Mouse (Mus musculus): ENCODE data around the gene Clcn2. TPM values are rescaled to one million over a fixed set of nuclear protein-coding genes. Genes with fewer than 3 reads are reported as not detected.

Clcn2 gene
- total and polyA plus RNA-seq, 3 experiments: 5.4 to 9.4 TPM; not detected in 1

DNA sequence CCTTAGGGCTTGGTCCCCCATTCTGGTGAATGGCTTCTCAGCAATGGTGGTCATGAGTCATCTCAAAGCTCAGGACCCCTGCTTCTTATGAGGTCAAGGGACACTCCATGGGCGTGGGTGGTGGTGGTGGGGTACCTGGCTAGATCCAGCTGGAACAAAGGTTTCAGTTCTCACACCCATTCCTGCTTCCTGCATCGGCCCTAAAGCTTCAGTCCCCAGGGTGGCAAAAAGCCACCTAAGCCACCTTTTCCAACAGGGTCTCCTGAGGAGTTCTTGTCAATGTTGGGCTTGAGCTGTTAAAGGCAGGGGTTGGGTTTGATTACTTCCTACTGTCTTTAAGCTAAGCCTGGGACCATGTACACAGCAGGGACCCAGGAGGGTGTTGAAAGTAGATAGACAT is 2.4 kb downstream of the Clcn2 start:
- peaks cover 0 to 9% of the 10 kb centered on the region in 2 experiments; a peak in 2 of 4 replicates for H3K36me3 ChIP-seq (ENCODE audit: control insufficient read depth in 1 of 2, insufficient read depth in 2 of 2, low read length in 2 of 2)
- no peak for TF ChIP-seq POLR2AphosphoS5 (IDR thresholded peaks at IDR 0.05; ENCODE audit: borderline replicate concordance, low read depth, low read length)
- TF ChIP-seq MXI1 (IDR thresholded peaks at IDR 0.05; ENCODE audit: low read depth, low read length): no peak
- TF ChIP-seq JUND (IDR thresholded peaks at IDR 0.05; ENCODE audit: low read depth, low read length): no peak
- no peak for TF ChIP-seq MAFK (IDR thresholded peaks at IDR 0.05; ENCODE audit: borderline replicate concordance, low read depth, low read length)
- no peak for TF ChIP-seq MAZ (IDR thresholded peaks at IDR 0.05; ENCODE audit: low read depth, low read length)
- no peak for TF ChIP-seq CHD1 (IDR thresholded peaks at IDR 0.05; ENCODE audit: low read depth, low read length)
- TF ChIP-seq E2F4 (IDR thresholded peaks at IDR 0.05; ENCODE audit: borderline replicate concordance, low read depth, low read length): no peak
- no peak for TF ChIP-seq MYC (IDR thresholded peaks at IDR 0.05; ENCODE audit: low read depth, low read length)
- TF ChIP-seq RCOR1 (IDR thresholded peaks at IDR 0.05; ENCODE audit: low read depth, low read length): no peak
- no peak for TF ChIP-seq SIN3A (IDR thresholded peaks at IDR 0.05; ENCODE audit: low read length)
- TF ChIP-seq NRF1 (IDR thresholded peaks at IDR 0.05; ENCODE audit: insufficient read depth, low read depth, low read length, poor library complexity, severe bottlenecking): no peak
- TF ChIP-seq ELF1 (IDR thresholded peaks at IDR 0.05; ENCODE audit: low read depth, low read length): no peak
- TF ChIP-seq CTCF (IDR thresholded peaks at IDR 0.05 in 2 of 3, conservative IDR thresholded peaks at IDR 0.05 in 1 of 3; ENCODE audit: control insufficient read depth in 1 of 3, insufficient read depth in 1 of 3, low read depth in 2 of 3, low read length in 3 of 3, poor library complexity in 1 of 3, severe bottlenecking in 1 of 3): no peak
- TF ChIP-seq KAT2A (conservative IDR thresholded peaks at IDR 0.05; ENCODE audit: low read depth, low read length): no peak
- TF ChIP-seq BHLHE40 (IDR thresholded peaks at IDR 0.05; ENCODE audit: borderline replicate concordance, low read depth, low read length): no peak
- no peak for TF ChIP-seq MAX (IDR thresholded peaks at IDR 0.05; ENCODE audit: low read length)
- no peak for TF ChIP-seq MEF2A (IDR thresholded peaks at IDR 0.05; ENCODE audit: extremely low read depth, insufficient replicate concordance, low read depth, low read length, poor library complexity, severe bottlenecking)
- no peak for TF ChIP-seq RAD21 (IDR thresholded peaks at IDR 0.05; ENCODE audit: low read depth, low read length)
- no peak for TF ChIP-seq POLR2AphosphoS2 (IDR thresholded peaks at IDR 0.05; ENCODE audit: low read length)
- TF ChIP-seq MYB (IDR thresholded peaks at IDR 0.05; ENCODE audit: low read depth, low read length): no peak
- no peak for DNase-seq (ENCODE audit: low read depth, low spot score)
- no peaks in the 10 kb centered on the region for H3K9me3 ChIP-seq (replicated peaks; ENCODE audit: insufficient read depth, low read length)
- no peaks in the 10 kb centered on the region for H3K27me3 ChIP-seq (ENCODE audit: control insufficient read depth in 1 of 2, insufficient read depth in 2 of 2, low read length in 2 of 2)
- peaks cover 7% of the 10 kb centered on the region for H3K79me2 ChIP-seq (ENCODE audit: control insufficient read depth, insufficient read depth, low read length, poor library complexity)
- H3K4me1 ChIP-seq (ENCODE audit: control insufficient read depth in 1 of 2, insufficient read depth in 2 of 2, low read length in 2 of 2): peaks cover 0 to 17% of the 10 kb centered on the region in 2 experiments; a peak in 3 of 4 replicates
- H3K4me3 ChIP-seq (ENCODE audit: control insufficient read depth in 1 of 2, insufficient read depth in 1 of 2, low read depth in 2 of 2, low read length in 2 of 2): peak overlapping the region; percentile 58 to 74
- peak overlapping the region; percentile 62 for H3K9ac ChIP-seq (ENCODE audit: control insufficient read depth, low read depth, low read length, poor library complexity, severe bottlenecking)
- H3K27ac ChIP-seq (ENCODE audit: control insufficient read depth, low read depth, low read length): no peak overlapping the region

Measured in MEL (cell line).